Mouse (Mus musculus): ENCODE results near the gene Hunk. TPM values are rescaled to one million over a fixed set of nuclear protein-coding genes. Genes with fewer than 3 reads are reported as not detected.

Gene Hunk
- polyA plus RNA-seq, 1 experiment from 2014 or later = 11.5 TPM

GRCm38 (mm10) chr16:90387161-90387671 lies 1.4 kb downstream of the Hunk start:
- Histone ChIP-seq H3K36me3 (ENCODE audit: control insufficient read depth, insufficient read depth) (peaks cover 9% of the 10 kb centered on the region; the same call in 1 of the 2 replicates), H3K4me3 (replicated peaks; ENCODE audit: low read length) (peak overlapping the region; percentile 93), H3K4me2 (ENCODE audit: low read length) (peak overlapping the region; percentile 88), H3K9ac (replicated peaks; ENCODE audit: low read depth, low read length) (peak overlapping the region; percentile 96), H3K9me3 (ENCODE audit: control insufficient read depth, low read length) (no peaks in the 10 kb centered on the region), H3K27ac (ENCODE audit: low read length) (peak overlapping the region; percentile 99), H3K27me3 (replicated peaks; ENCODE audit: control insufficient read depth, insufficient read depth, low read length) (no peaks in the 10 kb centered on the region), H3K4me1 (replicated peaks; ENCODE audit: control insufficient read depth, insufficient read depth, low read length) (peaks cover 50% of the 10 kb centered on the region)
- ATAC-seq = no peak
- WGBS = 1% methylated on average over 12 of the region's 12 CpGs

- H3K9me3 ChIP-seq (ENCODE audit: control insufficient read depth, low read length) = no peaks in the 10 kb centered on the region
- H3K27ac ChIP-seq (ENCODE audit: low read length) = no peak overlapping the region
- peaks cover 48% of the 10 kb centered on the region for H3K4me1 ChIP-seq (replicated peaks; ENCODE audit: control insufficient read depth, insufficient read depth, low read length)
- H3K4me3 ChIP-seq (replicated peaks; ENCODE audit: low read length) = peak overlapping the region; percentile 93
- H3K36me3 ChIP-seq (ENCODE audit: control insufficient read depth, insufficient read depth) = peaks cover 9% of the 10 kb centered on the region; the same call in 1 of the 2 replicates
- no peak for ATAC-seq
- peak overlapping the region; percentile 50 for H3K9ac ChIP-seq (replicated peaks; ENCODE audit: low read depth, low read length)
- peak overlapping the region; percentile 88 for H3K4me2 ChIP-seq (ENCODE audit: low read length)
- 42% methylated on average over 4 of the region's 4 CpGs for WGBS
- H3K27me3 ChIP-seq (replicated peaks; ENCODE audit: control insufficient read depth, insufficient read depth, low read length) = no peaks in the 10 kb centered on the region
Measured at GRCm38 (mm10) chr16:90387961-90388360, 2.1 kb downstream of the Hunk start.

- H3K27me3 ChIP-seq (replicated peaks; ENCODE audit: control insufficient read depth, insufficient read depth, low read length) = no peaks in the 10 kb centered on the region
- 35% methylated on average over 15 of the region's 15 CpGs for WGBS
- H3K4me3 ChIP-seq (replicated peaks; ENCODE audit: low read length) = peak overlapping the region; percentile 93
- H3K9ac ChIP-seq (replicated peaks; ENCODE audit: low read depth, low read length) = peak overlapping the region; percentile 50
- peak overlapping the region; percentile 88 for H3K4me2 ChIP-seq (ENCODE audit: low read length)
- H3K27ac ChIP-seq (ENCODE audit: low read length) = no peak overlapping the region
- no peaks in the 10 kb centered on the region for H3K9me3 ChIP-seq (ENCODE audit: control insufficient read depth, low read length)
- H3K4me1 ChIP-seq (replicated peaks; ENCODE audit: control insufficient read depth, insufficient read depth, low read length) = peaks cover 46% of the 10 kb centered on the region
- ATAC-seq = no peak
- H3K36me3 ChIP-seq (ENCODE audit: control insufficient read depth, insufficient read depth) = peaks cover 9% of the 10 kb centered on the region; the same call in 1 of the 2 replicates
Measured at GRCm38 (mm10) chr16:90389103-90389750, 3.4 kb downstream of the Hunk start.

- no peak for ATAC-seq
- 66% methylated on average over 16 of the region's 16 CpGs for WGBS
- H3K4me1 ChIP-seq (replicated peaks; ENCODE audit: control insufficient read depth, insufficient read depth, low read length) = peaks cover 41% of the 10 kb centered on the region
Measured at GRCm38 (mm10) chr16:90390731-90391130, 4.9 kb downstream of the Hunk start.

GRCm38 (mm10) chr16:90394761-90395160 lies 8.9 kb downstream of the Hunk start:
- Histone ChIP-seq H3K9ac (replicated peaks; ENCODE audit: low read depth, low read length) (no peak overlapping the region), H3K4me1 (replicated peaks; ENCODE audit: control insufficient read depth, insufficient read depth, low read length) (peaks cover 15% of the 10 kb centered on the region), H3K4me2 (ENCODE audit: low read length) (no peak overlapping the region), H3K27ac (ENCODE audit: low read length) (no peak overlapping the region), H3K36me3 (ENCODE audit: control insufficient read depth, insufficient read depth) (peaks cover 9% of the 10 kb centered on the region; the same call in 1 of the 2 replicates), H3K9me3 (ENCODE audit: control insufficient read depth, low read length) (no peaks in the 10 kb centered on the region), H3K27me3 (replicated peaks; ENCODE audit: control insufficient read depth, insufficient read depth, low read length) (no peaks in the 10 kb centered on the region), H3K4me3 (replicated peaks; ENCODE audit: low read length) (no peak overlapping the region)
- WGBS = 42% methylated on average over 4 of the region's 4 CpGs
- ATAC-seq = no peak

More at GRCm38 (mm10) chr16:90390731-90391130, 4.9 kb downstream of the Hunk start:
- no peaks in the 10 kb centered on the region for H3K27me3 ChIP-seq (replicated peaks; ENCODE audit: control insufficient read depth, insufficient read depth, low read length)
- H3K4me3 ChIP-seq (replicated peaks; ENCODE audit: low read length) = no peak overlapping the region
- H3K9ac ChIP-seq (replicated peaks; ENCODE audit: low read depth, low read length) = no peak overlapping the region
- no peak overlapping the region for H3K27ac ChIP-seq (ENCODE audit: low read length)
- no peaks in the 10 kb centered on the region for H3K9me3 ChIP-seq (ENCODE audit: control insufficient read depth, low read length)
- peaks cover 9% of the 10 kb centered on the region; the same call in 1 of the 2 replicates for H3K36me3 ChIP-seq (ENCODE audit: control insufficient read depth, insufficient read depth)
- H3K4me2 ChIP-seq (ENCODE audit: low read length) = no peak overlapping the region

GRCm38 (mm10) chr16:90395996-90396556 lies 10.3 kb downstream of the Hunk start:
- no peak overlapping the region for H3K27ac ChIP-seq (ENCODE audit: low read length)
- 80% methylated on average over 11 of the region's 11 CpGs for whole genome bisulfite sequencing

GRCm38 (mm10) chr16:90396882-90397281 lies 11.1 kb downstream of the Hunk start:
- no peak overlapping the region for H3K4me3 ChIP-seq (replicated peaks; ENCODE audit: low read length)
- no peak overlapping the region for H3K4me2 ChIP-seq (ENCODE audit: low read length)
- no peaks in the 10 kb centered on the region for H3K9me3 ChIP-seq (ENCODE audit: control insufficient read depth, low read length)
- ATAC-seq = no peak
- H3K9ac ChIP-seq (replicated peaks; ENCODE audit: low read depth, low read length) = no peak overlapping the region
- H3K27ac ChIP-seq (ENCODE audit: low read length) = no peak overlapping the region
- no peaks in the 10 kb centered on the region for H3K36me3 ChIP-seq (ENCODE audit: control insufficient read depth, insufficient read depth)
- 70% methylated on average over 2 of the region's 2 CpGs for WGBS
- peaks cover 13% of the 10 kb centered on the region for H3K4me1 ChIP-seq (replicated peaks; ENCODE audit: control insufficient read depth, insufficient read depth, low read length)
- H3K27me3 ChIP-seq (replicated peaks; ENCODE audit: control insufficient read depth, insufficient read depth, low read length) = no peaks in the 10 kb centered on the region

More at GRCm38 (mm10) chr16:90395996-90396556, 10.3 kb downstream of the Hunk start:
- ATAC-seq = no peak
- Histone ChIP-seq H3K4me3 (replicated peaks; ENCODE audit: low read length) (no peak overlapping the region), H3K27me3 (replicated peaks; ENCODE audit: control insufficient read depth, insufficient read depth, low read length) (no peaks in the 10 kb centered on the region), H3K4me1 (replicated peaks; ENCODE audit: control insufficient read depth, insufficient read depth, low read length) (peaks cover 10% of the 10 kb centered on the region), H3K9me3 (ENCODE audit: control insufficient read depth, low read length) (no peaks in the 10 kb centered on the region), H3K9ac (replicated peaks; ENCODE audit: low read depth, low read length) (no peak overlapping the region), H3K4me2 (ENCODE audit: low read length) (no peak overlapping the region), H3K36me3 (ENCODE audit: control insufficient read depth, insufficient read depth) (peaks cover 5% of the 10 kb centered on the region; the same call in 1 of the 2 replicates)

- Histone ChIP-seq H3K9ac (replicated peaks; ENCODE audit: low read depth, low read length) (no peak overlapping the region), H3K36me3 (ENCODE audit: control insufficient read depth, insufficient read depth) (no peaks in the 10 kb centered on the region), H3K4me1 (replicated peaks; ENCODE audit: control insufficient read depth, insufficient read depth, low read length) (peaks cover 15% of the 10 kb centered on the region), H3K9me3 (ENCODE audit: control insufficient read depth, low read length) (no peaks in the 10 kb centered on the region), H3K27ac (ENCODE audit: low read length) (no peak overlapping the region), H3K27me3 (replicated peaks; ENCODE audit: control insufficient read depth, insufficient read depth, low read length) (no peaks in the 10 kb centered on the region), H3K4me2 (ENCODE audit: low read length) (no peak overlapping the region), H3K4me3 (replicated peaks; ENCODE audit: low read length) (no peak overlapping the region)
- ATAC-seq = 0 out of 2 replicates have a peak, but pooled peaks have one; percentile 26
- 7% methylated on average over 7 of the region's 9 CpGs for WGBS
Measured at GRCm38 (mm10) chr16:90400314-90400713, 14.5 kb downstream of the Hunk start.

GRCm38 (mm10) chr16:90400906-90401666 lies 15.3 kb downstream of the Hunk start:
- Histone ChIP-seq H3K27me3 (replicated peaks; ENCODE audit: control insufficient read depth, insufficient read depth, low read length) (no peaks in the 10 kb centered on the region), H3K9me3 (ENCODE audit: control insufficient read depth, low read length) (no peaks in the 10 kb centered on the region), H3K4me3 (replicated peaks; ENCODE audit: low read length) (no peak overlapping the region), H3K4me2 (ENCODE audit: low read length) (no peak overlapping the region), H3K36me3 (ENCODE audit: control insufficient read depth, insufficient read depth) (no peaks in the 10 kb centered on the region), H3K4me1 (replicated peaks; ENCODE audit: control insufficient read depth, insufficient read depth, low read length) (peaks cover 22% of the 10 kb centered on the region), H3K27ac (ENCODE audit: low read length) (no peak overlapping the region), H3K9ac (replicated peaks; ENCODE audit: low read depth, low read length) (no peak overlapping the region)
- ATAC-seq = 0 out of 2 replicates have a peak, but pooled peaks have one; percentile 38
- 14% methylated on average over 12 of the region's 12 CpGs for WGBS

Measured in forebrain, embryonic 16.5 days (tissue).